Mouse (Mus musculus): Measurements from ENCODE around the gene Fam214b.

DNA sequence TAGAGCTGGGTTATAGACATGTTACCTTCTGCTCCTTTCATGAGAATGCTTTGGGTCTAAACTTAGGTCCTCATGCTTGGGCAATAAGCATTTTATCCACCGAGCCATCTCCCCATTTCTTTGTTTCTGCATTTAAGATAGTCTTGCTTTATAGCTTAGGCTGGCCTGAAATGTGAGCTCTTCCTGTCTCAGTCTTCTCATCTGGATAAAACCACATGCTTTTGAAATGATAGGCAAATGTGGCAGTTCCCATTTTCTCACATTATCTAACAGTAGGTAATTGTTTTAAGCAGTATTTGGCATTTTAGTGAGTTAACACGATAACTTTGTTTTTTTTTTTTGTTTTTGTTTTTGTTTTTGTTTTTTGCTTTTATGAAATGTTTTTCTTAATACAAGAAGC, 43.9 kb upstream of the Fam214b start:
- TF ChIP-seq CTCF (IDR thresholded peaks at IDR 0.05; ENCODE audit: control insufficient read depth, insufficient read depth, insufficient read length) = no peak
- no peak for TF ChIP-seq USF1 (IDR thresholded peaks at IDR 0.05; ENCODE audit: low read depth)
- TF ChIP-seq MYOG (IDR thresholded peaks at IDR 0.05; ENCODE audit: control insufficient read depth, extremely low read depth, insufficient read length) = no peak
- no peak for TF ChIP-seq MAX (IDR thresholded peaks at IDR 0.05)
- no peak for TF ChIP-seq MYOD1 (IDR thresholded peaks at IDR 0.05; ENCODE audit: control insufficient read depth, insufficient read length, low read depth)
